Mouse (Mus musculus) gastrocnemius, postnatal 10 days (tissue): ENCODE results near the gene Fam50b. TPM values are rescaled to one million over a fixed set of nuclear protein-coding genes. Genes with fewer than 3 reads are reported as not detected.
A peak's percentile ranks its signal among the peaks of the same experiment; 100 is the strongest.

ENCODE experiments used
- DNase-seq: peaks from one replicate; pipeline ENCODE4 v3.0.0; 2021; ENCODE audit warnings: mixed read lengths
- total RNA-seq, 2 experiments: library from RNA; stranded (reverse); gene quantifications; 2 replicates each; pipeline ENCODE4 v1.2.3; 2021

Gene Fam50b
- total RNA-seq, 2 experiments from 2014 or later = not detected

DNA sequence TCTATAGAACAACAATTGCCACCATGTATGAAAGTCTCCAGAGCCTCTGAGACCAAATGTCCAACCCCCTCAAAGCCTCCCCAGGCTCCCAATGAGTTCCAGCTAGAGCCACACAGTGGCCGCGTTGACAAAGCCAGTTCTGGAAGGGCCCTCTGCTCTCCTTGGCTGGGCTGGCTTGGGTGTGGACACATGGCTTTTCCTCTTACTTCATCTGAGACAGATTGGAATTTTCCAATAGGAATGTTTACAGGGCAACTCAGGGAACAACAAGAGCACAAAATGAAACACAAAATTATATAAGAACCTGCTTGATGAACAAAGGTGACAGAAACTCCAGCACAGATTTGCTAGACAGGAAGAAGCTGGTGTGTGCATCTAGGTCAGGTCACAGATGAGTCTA is 59.8 kb downstream of the Fam50b start:
- peak; percentile 29 for DNase-seq

Other genes starting within 250 kb of the Fam50b start
- gene Pxdc1, start 81.4 kb upstream of the Fam50b start, total RNA-seq = 10 to 100 TPM in 1 of 2 experiments, 1 to 10 TPM in 1; 7.3 to 14.3 TPM
- gene Prpf4b, start 140.5 kb downstream of the Fam50b start, total RNA-seq = 10 to 100 TPM; 26.9 to 45.8 TPM
- gene Fam217a, start 189.5 kb downstream of the Fam50b start, total RNA-seq = under 1 TPM in 1 of 2 experiments, not detected in 1; 0.23 TPM
- gene 4933417A18Rik, start 189.6 kb downstream of the Fam50b start, total RNA-seq = not detected
- gene Eci3, start 229.0 kb downstream of the Fam50b start, total RNA-seq = 1 to 10 TPM in 1 of 2 experiments, under 1 TPM in 1; 0.89 to 1.4 TPM